Mouse (Mus musculus): ENCODE results near the gene Myrfl. TPM values are rescaled to one million over a fixed set of nuclear protein-coding genes. Genes with fewer than 3 reads are reported as not detected.

The Myrfl gene
- polyA plus RNA-seq, 1 experiment, result not detected

DNA sequence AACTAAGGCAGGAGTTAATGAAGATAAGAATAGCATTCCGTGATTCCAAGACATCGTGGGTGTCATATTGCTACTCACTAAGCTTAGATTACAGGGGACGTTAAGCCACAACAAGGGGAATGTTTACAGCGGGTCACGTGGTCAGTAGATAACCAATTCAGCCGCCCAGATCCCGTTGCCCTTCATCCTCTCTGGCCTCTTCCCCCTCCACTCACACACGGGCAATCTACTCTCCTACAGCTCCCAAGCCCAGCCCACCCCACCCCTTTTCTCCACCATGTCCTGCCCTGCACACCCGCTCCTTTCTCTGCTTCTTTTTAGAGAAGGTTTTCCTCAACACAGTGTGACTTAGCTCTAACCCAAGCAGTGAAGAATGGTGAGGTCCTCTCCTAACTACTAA is 87.3 kb downstream of the Myrfl start:
- Histone ChIP-seq H3K36me3 (ENCODE audit: control insufficient read depth) (no peaks in the 10 kb centered on the region), H3K9me3 (ENCODE audit: control insufficient read depth, low read length) (peaks cover 4% of the 10 kb centered on the region; the same call in 1 of the 2 replicates), H3K4me3 (replicated peaks) (no peak overlapping the region), H3K4me1 (ENCODE audit: control insufficient read depth) (no peaks in the 10 kb centered on the region), H3K27me3 (ENCODE audit: control insufficient read depth) (no peaks in the 10 kb centered on the region)
- TF ChIP-seq TAL1 (IDR thresholded peaks at IDR 0.05; ENCODE audit: low read length) (no peak), GATA1 (IDR thresholded peaks at IDR 0.05; ENCODE audit: low read length) (no peak)

DNA sequence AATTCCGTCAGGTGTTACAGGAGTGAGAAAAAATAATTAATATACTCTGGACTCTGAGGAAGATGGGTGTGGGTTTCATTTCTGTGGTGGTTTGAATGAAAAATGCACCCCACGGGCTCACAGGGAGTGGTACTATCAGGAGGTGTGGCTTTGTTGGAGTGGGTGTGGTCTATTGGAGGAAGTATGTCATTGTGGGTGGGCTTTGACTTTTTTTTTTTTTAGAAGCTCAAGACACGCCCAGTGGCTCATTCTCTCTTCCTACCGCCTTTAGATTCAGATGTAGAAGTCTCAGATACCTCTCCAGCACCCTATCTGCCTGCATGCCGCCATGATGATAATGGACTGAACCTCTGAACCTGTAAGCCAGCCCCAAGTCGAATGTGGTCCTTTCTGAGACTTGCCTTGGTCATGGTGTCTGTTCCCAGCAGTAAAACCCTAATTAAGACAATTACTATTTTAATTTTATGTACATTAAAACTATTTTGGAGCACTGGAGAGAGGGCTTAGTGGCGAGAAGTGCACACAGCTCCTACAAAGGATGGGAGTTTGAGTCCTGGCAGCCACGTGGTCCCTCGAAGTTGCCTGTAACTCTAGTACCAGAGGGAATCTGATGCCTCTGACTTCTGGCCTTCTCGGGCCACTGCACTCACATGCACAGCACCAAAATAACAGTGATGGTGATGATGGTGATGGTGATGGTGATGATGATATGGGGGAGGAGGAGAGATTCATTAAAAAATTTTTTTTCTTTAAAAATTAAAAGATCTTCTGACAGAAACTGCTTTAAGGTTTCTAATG is 88.0 kb downstream of the Myrfl start:
- no peaks in the 10 kb centered on the region for H3K36me3 ChIP-seq (ENCODE audit: control insufficient read depth)
- H3K4me3 ChIP-seq (replicated peaks), result no peak overlapping the region
- peaks cover 4% of the 10 kb centered on the region; the same call in 1 of the 2 replicates for H3K9me3 ChIP-seq (ENCODE audit: control insufficient read depth, low read length)
- no peak for TF ChIP-seq TAL1 (IDR thresholded peaks at IDR 0.05; ENCODE audit: low read length)
- TF ChIP-seq GATA1 (IDR thresholded peaks at IDR 0.05; ENCODE audit: low read length), result no peak
- no peaks in the 10 kb centered on the region for H3K4me1 ChIP-seq (ENCODE audit: control insufficient read depth)
- no peaks in the 10 kb centered on the region for H3K27me3 ChIP-seq (ENCODE audit: control insufficient read depth)

DNA sequence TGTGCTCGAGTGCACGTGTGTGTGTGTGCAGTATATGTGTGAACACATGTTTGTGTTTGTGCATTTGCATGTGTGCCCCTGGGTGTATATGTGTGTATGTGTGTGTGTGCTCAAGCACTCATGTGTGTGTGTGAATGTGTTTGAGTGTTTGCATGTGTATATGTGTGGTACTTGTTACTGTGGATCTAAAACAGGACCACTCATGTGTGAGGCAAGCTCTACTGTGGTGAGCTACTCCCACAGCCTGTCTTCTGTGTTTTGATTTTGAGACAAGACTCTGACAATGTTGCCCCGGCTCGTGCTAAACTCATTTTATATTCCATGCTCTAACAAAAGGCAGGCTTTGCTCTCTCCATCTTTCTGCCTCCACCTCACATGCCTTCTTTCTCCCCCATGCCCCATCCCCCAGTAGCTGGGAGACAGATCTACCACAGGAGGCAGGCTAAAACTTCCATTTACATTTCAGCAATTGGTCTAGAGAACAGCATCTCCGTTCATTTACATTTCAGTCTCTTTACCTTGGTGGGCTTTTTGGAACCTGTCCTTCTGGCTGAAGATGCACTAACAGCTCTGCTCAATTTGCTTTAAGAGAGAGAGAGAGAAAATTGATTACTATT is 94.4 kb downstream of the Myrfl start:
- no peak for TF ChIP-seq GATA1 (IDR thresholded peaks at IDR 0.05; ENCODE audit: low read length)
- no peak for TF ChIP-seq TAL1 (IDR thresholded peaks at IDR 0.05; ENCODE audit: low read length)
- Histone ChIP-seq H3K27me3 (ENCODE audit: control insufficient read depth) (no peaks in the 10 kb centered on the region), H3K36me3 (ENCODE audit: control insufficient read depth) (no peaks in the 10 kb centered on the region), H3K4me1 (ENCODE audit: control insufficient read depth) (no peaks in the 10 kb centered on the region), H3K4me3 (replicated peaks) (no peak overlapping the region), H3K9me3 (ENCODE audit: control insufficient read depth, low read length) (no peaks in the 10 kb centered on the region)

DNA sequence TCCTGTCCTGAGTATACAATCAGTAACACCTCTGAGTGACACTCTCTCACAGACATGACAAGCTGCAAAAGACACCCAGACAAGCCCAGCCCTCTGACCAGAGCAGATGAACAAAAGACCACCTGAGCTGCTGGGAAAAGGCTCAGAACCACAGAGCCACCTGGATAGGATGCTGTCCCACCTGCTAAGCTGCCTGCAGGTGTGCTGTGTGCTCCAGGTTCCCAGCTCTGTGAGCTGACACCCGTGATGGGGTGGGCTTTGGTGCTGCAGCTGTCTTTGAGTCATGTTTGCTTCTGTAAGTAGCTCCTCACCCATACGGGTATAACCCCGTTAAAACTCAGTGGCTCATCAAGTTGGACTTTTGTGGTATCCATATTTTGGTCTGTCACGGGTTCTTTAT is 95.4 kb downstream of the Myrfl start:
- H3K27me3 ChIP-seq (ENCODE audit: control insufficient read depth), result no peaks in the 10 kb centered on the region
- H3K36me3 ChIP-seq (ENCODE audit: control insufficient read depth), result no peaks in the 10 kb centered on the region
- no peaks in the 10 kb centered on the region for H3K9me3 ChIP-seq (ENCODE audit: control insufficient read depth, low read length)
- H3K4me1 ChIP-seq (ENCODE audit: control insufficient read depth), result no peaks in the 10 kb centered on the region
- H3K4me3 ChIP-seq (replicated peaks), result no peak overlapping the region
- TF ChIP-seq TAL1 (IDR thresholded peaks at IDR 0.05; ENCODE audit: low read length) (no peak), GATA1 (IDR thresholded peaks at IDR 0.05; ENCODE audit: low read length) (no peak)

DNA sequence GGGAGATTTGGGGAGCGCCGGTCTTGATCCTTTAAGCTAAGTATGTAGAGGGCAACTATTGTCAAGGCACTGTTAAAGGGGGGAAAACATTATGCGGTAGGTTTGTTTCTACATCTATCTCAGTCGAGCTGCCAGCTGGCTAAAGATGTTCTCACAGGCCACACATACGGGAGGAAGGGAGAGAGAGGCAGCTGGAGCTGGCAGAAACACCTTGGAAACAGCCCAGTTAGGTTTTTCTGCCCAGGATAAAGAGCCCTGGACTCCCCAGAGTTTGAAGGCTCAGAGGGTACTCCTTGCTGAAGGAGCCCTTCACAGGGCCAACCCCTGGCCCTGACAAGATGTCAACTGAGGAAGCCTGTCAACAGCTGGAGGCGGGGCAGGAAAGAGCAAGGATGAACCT is 100.7 kb downstream of the Myrfl start:
- H3K27me3 ChIP-seq (ENCODE audit: control insufficient read depth), result no peaks in the 10 kb centered on the region
- no peak for TF ChIP-seq GATA1 (IDR thresholded peaks at IDR 0.05; ENCODE audit: low read length)
- no peak for TF ChIP-seq TAL1 (IDR thresholded peaks at IDR 0.05; ENCODE audit: low read length)

DNA sequence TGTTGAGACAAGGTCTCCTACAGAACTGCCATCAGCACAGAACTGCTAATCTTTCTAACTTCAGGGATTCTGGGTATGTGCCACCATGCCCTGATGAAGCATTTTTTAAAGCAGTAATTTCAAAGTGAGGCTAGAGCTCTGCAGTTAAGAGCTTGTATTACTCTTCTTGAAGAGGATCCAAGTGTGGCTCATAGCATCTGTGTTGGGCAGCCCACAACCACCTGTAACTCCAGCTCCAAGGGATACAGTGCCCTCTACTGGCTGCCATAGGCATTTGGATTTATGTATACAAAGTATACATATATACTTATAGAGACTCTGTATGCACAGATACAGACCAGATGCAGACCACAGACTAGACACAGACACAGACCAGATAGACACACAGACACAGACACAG is 107.6 kb downstream of the Myrfl start:
- TF ChIP-seq TAL1 (IDR thresholded peaks at IDR 0.05; ENCODE audit: low read length), result no peak
- Histone ChIP-seq H3K27me3 (ENCODE audit: control insufficient read depth) (no peaks in the 10 kb centered on the region), H3K36me3 (ENCODE audit: control insufficient read depth) (no peaks in the 10 kb centered on the region), H3K4me1 (ENCODE audit: control insufficient read depth) (no peaks in the 10 kb centered on the region), H3K4me3 (replicated peaks) (no peak overlapping the region), H3K9me3 (ENCODE audit: control insufficient read depth, low read length) (peaks cover 4% of the 10 kb centered on the region)

More for the DNA sequence above, 100.7 kb downstream of the Myrfl start:
- H3K36me3 ChIP-seq (ENCODE audit: control insufficient read depth), result no peaks in the 10 kb centered on the region
- no peaks in the 10 kb centered on the region for H3K9me3 ChIP-seq (ENCODE audit: control insufficient read depth, low read length)
- H3K4me3 ChIP-seq (replicated peaks), result no peak overlapping the region
- H3K4me1 ChIP-seq (ENCODE audit: control insufficient read depth), result no peaks in the 10 kb centered on the region

DNA sequence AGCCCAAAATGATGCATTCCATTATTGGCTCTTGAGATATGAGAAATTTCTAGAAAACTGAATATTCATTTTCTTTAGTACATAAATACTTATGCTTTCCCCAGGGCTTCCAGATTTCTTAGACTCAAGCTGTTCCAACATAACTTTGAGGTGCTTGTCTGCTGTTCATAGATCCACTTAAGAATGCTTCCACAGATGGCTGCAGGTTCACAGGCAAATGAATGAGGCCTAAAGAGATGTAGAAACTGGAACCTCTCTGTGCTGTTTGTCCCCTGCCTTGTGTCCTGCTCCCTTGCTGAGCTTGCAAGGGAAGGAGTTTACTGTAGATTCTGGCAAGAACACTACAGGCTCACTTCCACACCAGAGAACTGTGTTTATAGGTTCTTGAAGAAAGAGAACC is 108.3 kb downstream of the Myrfl start:
- Histone ChIP-seq H3K4me3 (replicated peaks) (no peak overlapping the region), H3K36me3 (ENCODE audit: control insufficient read depth) (no peaks in the 10 kb centered on the region), H3K9me3 (ENCODE audit: control insufficient read depth, low read length) (peaks cover 4% of the 10 kb centered on the region), H3K27me3 (ENCODE audit: control insufficient read depth) (no peaks in the 10 kb centered on the region), H3K4me1 (ENCODE audit: control insufficient read depth) (no peaks in the 10 kb centered on the region)
- no peak for TF ChIP-seq GATA1 (IDR thresholded peaks at IDR 0.05; ENCODE audit: low read length)
- no peak for TF ChIP-seq TAL1 (IDR thresholded peaks at IDR 0.05; ENCODE audit: low read length)

DNA sequence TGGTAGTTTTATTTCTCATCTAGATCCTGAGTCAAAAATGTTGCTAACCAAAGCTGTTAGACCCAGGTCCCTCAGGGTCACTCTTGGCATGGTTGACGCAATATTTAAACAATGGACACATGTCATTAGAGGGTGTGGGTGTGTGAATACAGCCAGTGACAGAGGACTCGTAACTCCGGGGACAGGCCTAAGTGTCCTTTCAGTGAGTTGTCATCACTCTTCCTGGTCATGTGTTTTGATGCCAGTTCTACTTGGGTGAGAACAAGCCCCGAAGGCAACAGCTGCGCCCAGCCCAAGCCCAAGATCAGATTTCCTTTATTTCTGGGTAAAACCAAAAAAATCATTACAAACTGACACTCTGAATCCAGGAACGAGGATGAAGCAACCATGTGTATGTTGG is 112.6 kb downstream of the Myrfl start:
- TF ChIP-seq TAL1 (IDR thresholded peaks at IDR 0.05; ENCODE audit: low read length) (no peak), GATA1 (IDR thresholded peaks at IDR 0.05; ENCODE audit: low read length) (no peak)
- no peaks in the 10 kb centered on the region for H3K4me1 ChIP-seq (ENCODE audit: control insufficient read depth)
- H3K4me3 ChIP-seq (replicated peaks), result no peak overlapping the region
- no peaks in the 10 kb centered on the region for H3K36me3 ChIP-seq (ENCODE audit: control insufficient read depth)
- H3K27me3 ChIP-seq (ENCODE audit: control insufficient read depth), result no peaks in the 10 kb centered on the region
- peaks cover 4% of the 10 kb centered on the region for H3K9me3 ChIP-seq (ENCODE audit: control insufficient read depth, low read length)

DNA sequence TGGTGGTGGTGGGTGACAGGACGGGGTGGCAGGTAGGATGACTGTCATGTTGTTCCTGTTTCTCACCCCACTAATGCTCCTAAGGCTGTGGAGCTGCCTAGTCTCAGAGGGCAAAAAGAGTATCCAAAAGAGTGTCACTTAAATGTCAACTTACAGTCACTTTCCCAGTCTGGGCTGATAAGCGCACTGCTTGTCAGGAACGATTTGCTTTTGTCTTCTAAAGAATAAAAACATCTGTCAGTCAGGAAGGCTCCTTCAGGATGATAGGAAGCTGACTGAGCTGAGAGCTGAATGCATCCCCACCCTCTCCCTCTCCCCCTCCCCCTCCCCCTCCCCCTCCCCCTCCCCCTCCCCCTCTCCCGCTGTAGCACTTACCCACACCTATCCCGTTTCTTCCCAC is 113.7 kb downstream of the Myrfl start:
- Histone ChIP-seq H3K27me3 (ENCODE audit: control insufficient read depth) (no peaks in the 10 kb centered on the region), H3K4me3 (replicated peaks) (no peak overlapping the region), H3K4me1 (ENCODE audit: control insufficient read depth) (no peaks in the 10 kb centered on the region), H3K36me3 (ENCODE audit: control insufficient read depth) (no peaks in the 10 kb centered on the region), H3K9me3 (ENCODE audit: control insufficient read depth, low read length) (peaks cover 7% of the 10 kb centered on the region)
- TF ChIP-seq TAL1 (IDR thresholded peaks at IDR 0.05; ENCODE audit: low read length), result no peak
